Mouse (Mus musculus) hindbrain, embryonic 14.5 days (tissue): Measurements from ENCODE around the gene Adamts10. TPM values are rescaled to one million over a fixed set of nuclear protein-coding genes. Genes with fewer than 3 reads are reported as not detected.

Source experiments
- ATAC-seq: fragments of 200-750 bp; cut with Nextera tagmentation; 2 replicates; pipeline ENCODE4 v1.8.0; 2017; ENCODE audit warnings: moderate number of reproducible peaks, mild to moderate bottlenecking, moderate TSS enrichment, moderate library complexity; ENCODE audit not compliant: low FRiP score
- DNase-seq: peaks from one replicate; pipeline ENCODE4 v3.0.0-alpha.2; 2015; ENCODE audit warnings: low spot score
- H3K27ac ChIP-seq: fragments of 300-500 bp; sonication (generic); 2 replicates; pipeline ENCODE4 v1.5.1; 2014; ENCODE audit warnings: mild to moderate bottlenecking, moderate library complexity
- H3K27me3 ChIP-seq: fragments of 300-500 bp; sonication (generic); 2 replicates; pipeline ENCODE4 v1.6.1; 2014; ENCODE audit warnings: mild to moderate bottlenecking, low read length, mixed read lengths; ENCODE audit not compliant: control insufficient read depth, insufficient read depth
- H3K36me3 ChIP-seq: fragments of 300-500 bp; sonication (generic); replicated peaks from 2 replicates; pipeline ENCODE4 v1.6.1; 2014; ENCODE audit not compliant: control insufficient read depth, insufficient read depth
- H3K4me1 ChIP-seq: fragments of 300-500 bp; sonication (generic); replicated peaks from 2 replicates; pipeline ENCODE4 v1.6.1; 2014; ENCODE audit warnings: antibody characterized with exemption, low read length, mixed read lengths; ENCODE audit not compliant: control insufficient read depth, insufficient read depth
- H3K4me2 ChIP-seq: fragments of 300-500 bp; sonication (generic); replicated peaks from 2 replicates; pipeline ENCODE4 v1.6.1; 2014; ENCODE audit warnings: mild to moderate bottlenecking, moderate library complexity
- H3K4me3 ChIP-seq: fragments of 300-500 bp; sonication (generic); replicated peaks from 2 replicates; pipeline ENCODE4 v1.5.1; 2014; ENCODE audit warnings: mild to moderate bottlenecking, low read length
- H3K9ac ChIP-seq: fragments of 300-500 bp; sonication (generic); 2 replicates; pipeline ENCODE4 v1.6.1; 2014
- H3K9me3 ChIP-seq: fragments of 300-500 bp; sonication (generic); 2 replicates; pipeline ENCODE4 v1.6.1; 2016; ENCODE audit warnings: low read length; ENCODE audit not compliant: control insufficient read depth
- WGBS: fragments of 180-500 bp; shearing (Covaris S2); extraction: QIAGEN DNeasy Blood & Tissue Kit; methylation state at CpG from one replicate; pipeline ENCODE4 v1.1.7; 2014; 5-methylcytosine and 5-hydroxymethylcytosine counted together
- polyA plus RNA-seq: library from polyadenylated mRNA; unstranded; fragments of >200 nt; fragmentation: Nextera tagmentation; extraction: Ambion mirVana; gene quantifications from 2 replicates; pipeline ENCODE4 v1.2.1, GENCODE M21; 2014

The Adamts10 gene
- polyA plus RNA-seq, 1 experiment from 2014 or later, result 59.0 TPM

- Histone ChIP-seq H3K36me3 (peaks cover 67% of the 10 kb centered on the region), H3K4me1 (no peaks in the 10 kb centered on the region), H3K27me3 (no peaks in the 10 kb centered on the region), H3K4me3 (no peak overlapping the region), H3K9me3 (no peaks in the 10 kb centered on the region), H3K27ac (no peak overlapping the region), H3K9ac (no peak overlapping the region), H3K4me2 (no peak overlapping the region)
- ATAC-seq (no peak), DNase-seq (no peak)
- WGBS, result 92% methylated on average over 6 of the region's 6 CpGs
Measured at GRCm38 (mm10) chr17:33549212-33549611, 25.2 kb downstream of the Adamts10 start.

DNA sequence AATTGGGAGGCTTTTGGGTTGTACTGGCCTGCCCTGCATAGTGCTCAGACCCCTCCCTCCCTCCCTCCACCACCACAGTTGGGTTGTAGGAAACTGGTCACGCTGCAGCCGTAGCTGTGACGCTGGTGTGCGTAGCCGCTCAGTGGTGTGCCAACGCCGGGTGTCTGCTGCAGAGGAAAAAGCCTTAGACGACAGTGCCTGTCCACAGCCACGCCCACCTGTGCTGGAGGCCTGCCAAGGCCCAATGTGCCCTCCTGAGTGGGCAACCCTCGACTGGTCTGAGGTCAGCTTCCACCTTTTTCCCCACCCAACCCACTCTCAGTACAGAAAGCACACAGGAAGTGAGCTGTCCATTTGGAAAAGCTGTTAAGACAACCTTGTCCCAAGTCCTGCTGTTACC is 26.4 kb downstream of the Adamts10 start:
- H3K4me2 ChIP-seq, result no peak overlapping the region
- WGBS, result 84% methylated on average over 10 of the region's 10 CpGs
- no peak for ATAC-seq

DNA sequence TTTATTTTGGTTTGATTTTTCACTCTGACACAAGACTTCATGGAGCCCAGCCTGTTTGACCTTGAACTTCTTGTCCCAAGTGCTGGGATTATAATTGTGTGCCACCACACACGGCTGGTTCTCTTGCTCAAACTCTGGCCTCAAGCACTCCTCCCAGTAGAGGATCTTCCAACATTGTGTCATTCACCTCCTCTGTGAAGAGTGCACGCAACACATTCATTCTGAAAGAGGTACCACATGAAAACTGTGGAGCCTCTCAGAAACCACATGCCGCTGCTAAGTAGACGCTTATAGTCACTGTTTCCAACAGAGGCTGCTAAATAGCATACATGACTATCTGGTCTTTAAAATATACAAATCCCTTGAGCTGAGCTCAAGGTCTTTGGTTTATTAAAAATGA is 28.1 kb downstream of the Adamts10 start:
- Histone ChIP-seq H3K27ac (no peak overlapping the region), H3K4me2 (no peak overlapping the region), H3K4me3 (no peak overlapping the region), H3K9ac (no peak overlapping the region), H3K27me3 (no peaks in the 10 kb centered on the region), H3K9me3 (no peaks in the 10 kb centered on the region), H3K36me3 (peaks cover 48% of the 10 kb centered on the region), H3K4me1 (no peaks in the 10 kb centered on the region)
- no peak for ATAC-seq
- no peak for DNase-seq
- WGBS, result 97% methylated on average over 4 of the region's 4 CpGs

More for the DNA sequence above, 26.4 kb downstream of the Adamts10 start:
- H3K27me3 ChIP-seq, result no peaks in the 10 kb centered on the region
- no peak overlapping the region for H3K27ac ChIP-seq
- H3K36me3 ChIP-seq, result peaks cover 55% of the 10 kb centered on the region
- no peaks in the 10 kb centered on the region for H3K4me1 ChIP-seq
- no peak overlapping the region for H3K9ac ChIP-seq
- no peak overlapping the region for H3K4me3 ChIP-seq
- no peaks in the 10 kb centered on the region for H3K9me3 ChIP-seq
- no peak for DNase-seq

DNA sequence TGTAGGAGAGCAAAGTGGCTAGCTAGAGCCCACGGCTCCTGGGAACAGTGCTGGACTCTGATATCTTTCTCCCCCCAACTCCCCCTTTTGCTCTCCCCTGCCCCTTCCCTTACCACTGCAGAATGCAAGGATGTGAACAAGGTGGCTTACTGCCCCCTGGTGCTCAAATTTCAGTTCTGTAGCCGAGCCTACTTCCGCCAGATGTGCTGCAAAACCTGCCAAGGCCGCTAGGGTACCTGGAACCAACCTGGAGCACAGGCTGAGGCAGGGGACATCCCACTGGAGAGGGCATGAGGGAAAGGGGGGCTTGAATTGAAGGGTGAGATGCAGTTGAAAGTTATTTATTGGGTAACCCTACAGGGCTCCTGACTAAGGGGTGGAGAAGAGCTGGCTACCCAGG is 29.0 kb downstream of the Adamts10 start:
- peak; percentile 27 for DNase-seq
- ATAC-seq, result 0 out of 2 replicates have a peak, but pooled peaks have one; percentile 2
- peaks cover 42% of the 10 kb centered on the region for H3K36me3 ChIP-seq
- no peaks in the 10 kb centered on the region for H3K9me3 ChIP-seq
- no peak overlapping the region for H3K4me2 ChIP-seq
- H3K4me1 ChIP-seq, result no peaks in the 10 kb centered on the region
- no peak overlapping the region for H3K4me3 ChIP-seq
- H3K27ac ChIP-seq, result no peak overlapping the region
- H3K9ac ChIP-seq, result no peak overlapping the region
- no peaks in the 10 kb centered on the region for H3K27me3 ChIP-seq
- whole genome bisulfite sequencing, result 54% methylated on average over 4 of the region's 4 CpGs

DNA sequence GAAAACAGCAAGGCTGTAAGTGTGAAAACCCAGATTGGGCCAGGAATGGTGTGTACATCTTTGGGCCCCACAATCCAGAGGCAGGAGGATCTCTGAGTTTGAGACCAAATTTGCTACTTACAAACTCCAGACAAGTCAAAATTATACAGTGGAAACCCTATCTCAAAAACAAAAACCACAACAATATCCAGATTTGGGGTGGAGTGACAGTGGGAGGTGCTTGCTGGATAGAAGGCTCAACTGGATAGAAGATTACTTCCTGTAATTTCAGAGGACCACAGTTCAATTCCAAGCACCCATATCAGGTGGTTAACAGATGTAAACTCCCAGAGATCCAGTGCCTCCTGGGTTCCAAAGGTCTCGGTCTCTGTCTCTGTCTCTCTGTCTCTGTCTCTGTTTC is 30.5 kb downstream of the Adamts10 start:
- Histone ChIP-seq H3K36me3 (peaks cover 26% of the 10 kb centered on the region), H3K9me3 (no peaks in the 10 kb centered on the region), H3K4me2 (no peak overlapping the region), H3K9ac (no peak overlapping the region), H3K4me1 (no peaks in the 10 kb centered on the region), H3K27ac (no peak overlapping the region), H3K27me3 (no peaks in the 10 kb centered on the region), H3K4me3 (no peak overlapping the region)
- ATAC-seq (no peak), DNase-seq (no peak)
- 95% methylated on average over 1 of the region's 1 CpGs for WGBS

- H3K4me3 ChIP-seq, result no peak within 1 kb of the TSS
- H3K36me3 ChIP-seq, result peaks cover 18% of the 10 kb centered on the region; the same call in 1 of the 2 replicates
- H3K9ac ChIP-seq, result no peak within 1 kb of the TSS
- no peak within 1 kb of the TSS for H3K27ac ChIP-seq
- ATAC-seq, result no peak
- no peak within 1 kb of the TSS for H3K4me2 ChIP-seq
- H3K4me1 ChIP-seq, result no peaks in the 10 kb centered on the region
- WGBS, result 48% methylated on average over 6 of the region's 6 CpGs
- no peaks in the 10 kb centered on the region for H3K9me3 ChIP-seq
- DNase-seq, result no peak
- H3K27me3 ChIP-seq, result no peaks in the 10 kb centered on the region
Measured at GRCm38 (mm10) chr17:33555223-33555855, 31.3 kb downstream of the Adamts10 start, which contains the start of gene Myo1f. Myo1f (plus strand) TSS chr17:33555707.

- ATAC-seq, result no peak
- Histone ChIP-seq H3K36me3 (no peaks in the 10 kb centered on the region), H3K27ac (no peak overlapping the region), H3K4me3 (no peak overlapping the region), H3K4me1 (no peaks in the 10 kb centered on the region), H3K9me3 (no peaks in the 10 kb centered on the region), H3K9ac (no peak overlapping the region), H3K4me2 (no peak overlapping the region), H3K27me3 (no peaks in the 10 kb centered on the region)
- 79% methylated on average over 4 of the region's 4 CpGs for WGBS
- DNase-seq, result no peak
Measured at GRCm38 (mm10) chr17:33557922-33558321, 33.9 kb downstream of the Adamts10 start.

GRCm38 (mm10) chr17:33563527-33564076 is 39.6 kb downstream of the Adamts10 start:
- ATAC-seq, result no peak
- WGBS, result 69% methylated on average over 2 of the region's 2 CpGs
- no peaks in the 10 kb centered on the region for H3K9me3 ChIP-seq
- H3K36me3 ChIP-seq, result no peaks in the 10 kb centered on the region
- no peaks in the 10 kb centered on the region for H3K27me3 ChIP-seq
- no peak overlapping the region for H3K4me2 ChIP-seq
- no peak overlapping the region for H3K4me3 ChIP-seq
- H3K27ac ChIP-seq, result no peak overlapping the region
- H3K4me1 ChIP-seq, result no peaks in the 10 kb centered on the region
- DNase-seq, result no peak
- H3K9ac ChIP-seq, result no peak overlapping the region

DNA sequence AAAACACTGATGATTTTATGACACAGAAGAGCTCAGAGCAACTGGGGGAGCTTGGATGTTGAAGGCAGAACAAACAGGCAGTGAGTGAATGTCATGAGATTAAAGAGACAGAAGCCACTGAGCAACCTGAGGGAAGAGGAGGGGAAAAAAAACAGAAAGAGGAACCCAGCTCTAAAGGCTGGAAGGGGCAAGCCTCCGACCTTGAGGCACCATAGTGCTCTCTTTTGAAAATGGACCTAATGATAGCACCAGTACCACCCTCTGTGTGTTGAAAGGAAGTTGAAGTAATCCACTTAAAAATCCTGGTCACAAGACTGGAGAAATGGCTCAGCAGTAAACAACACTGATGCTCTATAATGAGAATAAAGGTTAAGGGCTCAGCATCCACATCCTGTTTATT is 40.6 kb downstream of the Adamts10 start:
- H3K4me2 ChIP-seq, result no peak overlapping the region
- no peak overlapping the region for H3K4me3 ChIP-seq
- no peaks in the 10 kb centered on the region for H3K9me3 ChIP-seq
- no peak overlapping the region for H3K9ac ChIP-seq
- no peaks in the 10 kb centered on the region for H3K4me1 ChIP-seq
- no peaks in the 10 kb centered on the region for H3K36me3 ChIP-seq
- H3K27ac ChIP-seq, result no peak overlapping the region
- 83% methylated on average over 1 of the region's 1 CpGs for WGBS
- H3K27me3 ChIP-seq, result no peaks in the 10 kb centered on the region
- ATAC-seq, result no peak
- no peak for DNase-seq
